Mouse (Mus musculus): ENCODE data around the gene Ctcf. TPM values are rescaled to one million over a fixed set of nuclear protein-coding genes. Genes with fewer than 3 reads are reported as not detected.

The Ctcf gene
- polyA plus RNA-seq, 1 experiment, result 30.2 TPM

DNA sequence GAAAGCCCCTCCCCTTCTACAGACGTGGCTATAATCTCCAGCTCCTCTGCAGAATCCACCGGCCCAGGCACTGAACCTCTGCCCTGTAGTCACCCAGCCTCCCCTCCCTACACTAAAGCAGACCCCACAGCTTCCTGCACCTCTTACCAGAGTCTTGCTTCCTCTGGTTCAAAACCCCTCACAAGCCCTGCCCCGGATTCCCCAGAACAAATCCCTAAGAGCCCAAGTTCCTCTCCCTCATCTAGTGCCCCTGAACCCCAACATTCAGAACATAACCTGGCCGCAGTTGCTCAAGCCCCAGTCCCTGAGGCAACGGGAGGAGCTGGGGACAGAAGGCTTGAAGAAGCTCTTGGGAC lies 18.1 kb upstream of the Ctcf start:
- Histone ChIP-seq H3ac (ENCODE audit: control insufficient read depth, insufficient read length, low read depth) (no peak overlapping the region), H3K27me3 (ENCODE audit: control insufficient read depth, insufficient read depth, insufficient read length) (no peaks in the 10 kb centered on the region), H3K36me3 (ENCODE audit: control insufficient read depth, insufficient read depth) (peaks cover 57% of the 10 kb centered on the region), H3K79me3 (ENCODE audit: low read depth) (peaks cover 2% of the 10 kb centered on the region), H3K4me3 (ENCODE audit: insufficient read depth, poor library complexity, severe bottlenecking) (no peak overlapping the region), H3K79me2 (ENCODE audit: control insufficient read depth, insufficient read depth) (no peaks in the 10 kb centered on the region)
- TF ChIP-seq MYOD1 (IDR thresholded peaks at IDR 0.05; ENCODE audit: control insufficient read depth, insufficient read length, low read depth) (no peak), MYOG (IDR thresholded peaks at IDR 0.05; ENCODE audit: control insufficient read depth, extremely low read depth, insufficient read length) (no peak)

GRCm38 (mm10) chr8:105618892-105619591 lies 17.3 kb upstream of the Ctcf start:
- Histone ChIP-seq H3K36me3 (ENCODE audit: control insufficient read depth, insufficient read depth) (peaks cover 57% of the 10 kb centered on the region), H3K79me2 (ENCODE audit: control insufficient read depth, insufficient read depth) (no peaks in the 10 kb centered on the region), H3K27me3 (ENCODE audit: control insufficient read depth, insufficient read depth, insufficient read length) (no peaks in the 10 kb centered on the region), H3ac (ENCODE audit: control insufficient read depth, insufficient read length, low read depth) (no peak overlapping the region), H3K4me3 (ENCODE audit: insufficient read depth, poor library complexity, severe bottlenecking) (no peak overlapping the region), H3K79me3 (ENCODE audit: low read depth) (no peaks in the 10 kb centered on the region)
- no peak for TF ChIP-seq MYOG (IDR thresholded peaks at IDR 0.05; ENCODE audit: control insufficient read depth, extremely low read depth, insufficient read length)
- no peak for TF ChIP-seq CTCF (IDR thresholded peaks at IDR 0.05; ENCODE audit: control insufficient read depth, insufficient read depth, insufficient read length)
- TF ChIP-seq FOSL1 (IDR thresholded peaks at IDR 0.05; ENCODE audit: insufficient read depth, low read length, poor library complexity, severe bottlenecking), result no peak
- TF ChIP-seq CEBPB (IDR thresholded peaks at IDR 0.05; ENCODE audit: low read depth), result no peak
- TF ChIP-seq MYOD1 (IDR thresholded peaks at IDR 0.05; ENCODE audit: control insufficient read depth, insufficient read length, low read depth), result no peak
- no peak for TF ChIP-seq MAX (IDR thresholded peaks at IDR 0.05)
- no peak for TF ChIP-seq USF1 (IDR thresholded peaks at IDR 0.05; ENCODE audit: low read depth)

DNA sequence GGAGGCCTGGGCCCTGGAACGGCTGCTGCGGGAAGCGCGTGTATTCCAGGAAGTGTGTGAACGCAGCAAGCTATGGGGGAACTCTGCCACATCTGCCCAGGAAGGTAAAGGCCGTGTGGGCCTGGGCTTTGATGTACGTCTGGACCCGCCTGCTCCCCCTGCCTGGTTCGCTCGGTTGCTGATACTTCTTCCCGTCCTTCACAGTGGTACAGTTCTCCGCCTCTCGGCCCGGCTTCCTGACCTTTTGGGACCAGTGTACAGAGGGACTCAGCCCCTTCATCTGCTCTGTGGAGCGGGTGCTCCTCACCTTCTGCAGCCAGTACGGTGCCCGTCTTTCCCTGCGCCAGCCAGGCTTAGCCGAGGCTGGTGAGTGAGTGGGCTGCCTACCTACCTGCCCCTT lies 16.2 kb upstream of the Ctcf start:
- Histone ChIP-seq H3K79me3 (ENCODE audit: low read depth) (no peaks in the 10 kb centered on the region), H3ac (ENCODE audit: control insufficient read depth, insufficient read length, low read depth) (no peak overlapping the region), H3K36me3 (ENCODE audit: control insufficient read depth, insufficient read depth) (peaks cover 56% of the 10 kb centered on the region), H3K79me2 (ENCODE audit: control insufficient read depth, insufficient read depth) (no peaks in the 10 kb centered on the region), H3K27me3 (ENCODE audit: control insufficient read depth, insufficient read depth, insufficient read length) (no peaks in the 10 kb centered on the region), H3K4me3 (ENCODE audit: insufficient read depth, poor library complexity, severe bottlenecking) (no peak overlapping the region)
- TF ChIP-seq MYOG (IDR thresholded peaks at IDR 0.05; ENCODE audit: control insufficient read depth, extremely low read depth, insufficient read length) (no peak), CTCF (IDR thresholded peaks at IDR 0.05; ENCODE audit: control insufficient read depth, insufficient read depth, insufficient read length) (no peak), FOSL1 (IDR thresholded peaks at IDR 0.05; ENCODE audit: insufficient read depth, low read length, poor library complexity, severe bottlenecking) (no peak), CEBPB (IDR thresholded peaks at IDR 0.05; ENCODE audit: low read depth) (no peak), MYOD1 (IDR thresholded peaks at IDR 0.05; ENCODE audit: control insufficient read depth, insufficient read length, low read depth) (no peak), USF1 (IDR thresholded peaks at IDR 0.05; ENCODE audit: low read depth) (no peak), MAX (IDR thresholded peaks at IDR 0.05) (no peak)

- H3K36me3 ChIP-seq (ENCODE audit: control insufficient read depth, insufficient read depth), result peaks cover 49% of the 10 kb centered on the region
- no peak for TF ChIP-seq MYOD1 (IDR thresholded peaks at IDR 0.05; ENCODE audit: control insufficient read depth, insufficient read length, low read depth)
- no peak for TF ChIP-seq CTCF (IDR thresholded peaks at IDR 0.05; ENCODE audit: control insufficient read depth, insufficient read depth, insufficient read length)
- TF ChIP-seq CEBPB (IDR thresholded peaks at IDR 0.05; ENCODE audit: low read depth), result no peak
- no peak for TF ChIP-seq MAX (IDR thresholded peaks at IDR 0.05)
- TF ChIP-seq MYOG (IDR thresholded peaks at IDR 0.05; ENCODE audit: control insufficient read depth, extremely low read depth, insufficient read length), result no peak
- no peak for TF ChIP-seq USF1 (IDR thresholded peaks at IDR 0.05; ENCODE audit: low read depth)
- TF ChIP-seq FOSL1 (IDR thresholded peaks at IDR 0.05; ENCODE audit: insufficient read depth, low read length, poor library complexity, severe bottlenecking), result no peak
- no peak overlapping the region for H3ac ChIP-seq (ENCODE audit: control insufficient read depth, insufficient read length, low read depth)
- H3K79me2 ChIP-seq (ENCODE audit: control insufficient read depth, insufficient read depth), result no peaks in the 10 kb centered on the region
- H3K4me3 ChIP-seq (ENCODE audit: insufficient read depth, poor library complexity, severe bottlenecking), result no peak overlapping the region
- no peaks in the 10 kb centered on the region for H3K79me3 ChIP-seq (ENCODE audit: low read depth)
- H3K27me3 ChIP-seq (ENCODE audit: control insufficient read depth, insufficient read depth, insufficient read length), result no peaks in the 10 kb centered on the region
Measured at GRCm38 (mm10) chr8:105620946-105621720, 15.2 kb upstream of the Ctcf start.

DNA sequence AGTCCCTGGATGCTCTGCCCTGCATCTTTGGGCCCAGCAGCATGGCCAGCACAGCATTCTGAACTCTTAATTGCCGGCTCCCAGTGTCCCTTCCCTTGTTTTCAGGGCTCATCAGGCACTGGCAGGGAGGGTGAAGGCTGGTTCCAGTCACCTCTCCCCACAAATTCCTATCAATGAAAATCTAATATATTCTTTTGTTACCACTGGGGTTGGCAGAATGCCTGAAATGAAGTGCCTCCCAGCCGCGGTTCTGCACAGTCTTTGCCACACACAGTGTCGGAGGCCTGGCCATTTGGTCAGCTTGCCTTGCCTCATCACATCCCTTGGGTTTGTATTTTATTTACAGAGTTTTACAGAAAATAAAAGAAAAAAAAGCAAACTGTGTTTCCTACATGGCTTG lies 14.5 kb upstream of the Ctcf start:
- Histone ChIP-seq H3ac (ENCODE audit: control insufficient read depth, insufficient read length, low read depth) (no peak overlapping the region), H3K27me3 (ENCODE audit: control insufficient read depth, insufficient read depth, insufficient read length) (no peaks in the 10 kb centered on the region), H3K4me3 (ENCODE audit: insufficient read depth, poor library complexity, severe bottlenecking) (no peak overlapping the region), H3K79me2 (ENCODE audit: control insufficient read depth, insufficient read depth) (no peaks in the 10 kb centered on the region), H3K36me3 (ENCODE audit: control insufficient read depth, insufficient read depth) (peaks cover 42% of the 10 kb centered on the region), H3K79me3 (ENCODE audit: low read depth) (no peaks in the 10 kb centered on the region)
- TF ChIP-seq CTCF (IDR thresholded peaks at IDR 0.05; ENCODE audit: control insufficient read depth, insufficient read depth, insufficient read length), result no peak
- no peak for TF ChIP-seq MAX (IDR thresholded peaks at IDR 0.05)
- TF ChIP-seq CEBPB (IDR thresholded peaks at IDR 0.05; ENCODE audit: low read depth), result no peak
- no peak for TF ChIP-seq USF1 (IDR thresholded peaks at IDR 0.05; ENCODE audit: low read depth)
- no peak for TF ChIP-seq MYOD1 (IDR thresholded peaks at IDR 0.05; ENCODE audit: control insufficient read depth, insufficient read length, low read depth)
- no peak for TF ChIP-seq FOSL1 (IDR thresholded peaks at IDR 0.05; ENCODE audit: insufficient read depth, low read length, poor library complexity, severe bottlenecking)
- TF ChIP-seq MYOG (IDR thresholded peaks at IDR 0.05; ENCODE audit: control insufficient read depth, extremely low read depth, insufficient read length), result no peak
